Mouse (Mus musculus) olfactory bulb, adult 2 months (tissue): Measurements from ENCODE around the gene Tsnaxip1.

Experiments used
- CTCF ChIP-seq: fragments of 200-500 bp; IDR thresholded peaks from 2 replicates; pipeline ENCODE4 v1.5.1; 2012; ENCODE audit warnings: low read depth, mild to moderate bottlenecking, low read length, moderate library complexity; ENCODE audit not compliant: insufficient read depth
- POLR2A ChIP-seq: fragments of 200-500 bp; IDR thresholded peaks from 2 replicates; pipeline ENCODE4 v1.6.1; 2012; ENCODE audit warnings: mild to moderate bottlenecking, low read depth, low read length, moderate library complexity; ENCODE audit not compliant: insufficient read depth

GRCm38 (mm10) chr8:105788927-105789326, 38.6 kb upstream of the Tsnaxip1 start:
- TF ChIP-seq POLR2A (no peak), CTCF (no peak)
